Mouse (Mus musculus) heart, adult 11 months (tissue): Measurements from ENCODE around the gene Phtf2.
A peak's percentile ranks its signal among the peaks of the same experiment; 100 is the strongest.
"Not testable (repeated sequence)": the region's sequence is repeated elsewhere in the genome, so short reads cannot be mapped to it uniquely, and the experiment has no call there.

Source experiments
- DNase-seq: peaks from one replicate; pipeline ENCODE4 v3.0.0; 2022

Gene Phtf2

GRCm38 (mm10) chr5:20864216-20864969, 17.5 kb downstream of the Phtf2 start:
- DNase-seq: no peak

- DNase-seq: no peak
These were observed 20.0 kb downstream of the Phtf2 start for GRCm38 (mm10) chr5:20861901-20862300.

GRCm38 (mm10) chr5:20860565-20860964, 21.4 kb downstream of the Phtf2 start:
- DNase-seq: no peak

GRCm38 (mm10) chr5:20858404-20858803, 23.5 kb downstream of the Phtf2 start:
- DNase-seq: no peak

- no peak for DNase-seq
These were observed 26.9 kb downstream of the Phtf2 start for GRCm38 (mm10) chr5:20855066-20855465.

GRCm38 (mm10) chr5:20847010-20847409, 34.9 kb downstream of the Phtf2 start:
- no peak for DNase-seq

- no peak for DNase-seq
These were observed 38.1 kb downstream of the Phtf2 start for GRCm38 (mm10) chr5:20843816-20844215.

- DNase-seq: no peak
These were observed 38.5 kb downstream of the Phtf2 start for GRCm38 (mm10) chr5:20843405-20843804.

GRCm38 (mm10) chr5:20837082-20837481, 44.8 kb downstream of the Phtf2 start:
- DNase-seq: no peak

GRCm38 (mm10) chr5:20834399-20834798, 47.5 kb downstream of the Phtf2 start:
- DNase-seq: no peak

- peak; percentile 23 for DNase-seq
These were observed 50.5 kb downstream of the Phtf2 start for GRCm38 (mm10) chr5:20831433-20831832.

GRCm38 (mm10) chr5:20830717-20831116, 51.2 kb downstream of the Phtf2 start:
- DNase-seq: no peak

- DNase-seq: no peak
These were observed 60.3 kb downstream of the Phtf2 start for GRCm38 (mm10) chr5:20821647-20822046.

- peak; percentile 90 for DNase-seq
These were observed 60.8 kb downstream of the Phtf2 start for GRCm38 (mm10) chr5:20821122-20821521.

- no peak for DNase-seq
These were observed 66.8 kb downstream of the Phtf2 start for GRCm38 (mm10) chr5:20815094-20815493.

- no peak for DNase-seq
These were observed 71.5 kb downstream of the Phtf2 start for GRCm38 (mm10) chr5:20810449-20810848.

- no peak for DNase-seq
These were observed 86.0 kb downstream of the Phtf2 start for GRCm38 (mm10) chr5:20795932-20796331.

- DNase-seq: peak; percentile 95
These were observed 90.0 kb downstream of the Phtf2 start for GRCm38 (mm10) chr5:20791793-20792554.

GRCm38 (mm10) chr5:20786471-20786870, 95.5 kb downstream of the Phtf2 start:
- DNase-seq: not testable (repeated sequence)

- DNase-seq: no peak
These were observed 100.8 kb downstream of the Phtf2 start for GRCm38 (mm10) chr5:20781116-20781515.

- no peak for DNase-seq
These were observed 102.7 kb downstream of the Phtf2 start for GRCm38 (mm10) chr5:20779191-20779590.

- DNase-seq: no peak
These were observed 103.5 kb downstream of the Phtf2 start for GRCm38 (mm10) chr5:20778274-20778984.

GRCm38 (mm10) chr5:20773341-20773740, 108.6 kb downstream of the Phtf2 start:
- DNase-seq: peak; percentile 48
